Mouse (Mus musculus) bone marrow, adult 2 months (tissue): ENCODE data around the gene Hhatl. TPM values are rescaled to one million over a fixed set of nuclear protein-coding genes. Genes with fewer than 3 reads are reported as not detected.

ENCODE experiments used
- H3K27ac ChIP-seq: fragments of 200-500 bp; 2 replicates; pipeline ENCODE4 v1.5.1; 2012; ENCODE audit warnings: low read depth, mild to moderate bottlenecking, control low read depth, inconsistent platforms, low read length; ENCODE audit not compliant: control insufficient read depth, poor library complexity, insufficient read depth
- H3K4me1 ChIP-seq: fragments of 200-500 bp; 2 replicates; pipeline ENCODE4 v1.6.1; 2011; ENCODE audit warnings: low read length; ENCODE audit not compliant: control insufficient read depth, insufficient read depth
- H3K4me3 ChIP-seq: fragments of 200-500 bp; replicated peaks from 2 replicates; pipeline ENCODE3; 2011; ENCODE audit warnings: mild to moderate bottlenecking, low read depth, low read length, control low read depth; ENCODE audit not compliant: control insufficient read depth
- CTCF ChIP-seq: fragments of 200-500 bp; IDR thresholded peaks from 2 replicates; pipeline ENCODE4 v1.5.1; 2011; ENCODE audit warnings: low read length, control low read depth; ENCODE audit not compliant: control insufficient read depth, insufficient read depth
- POLR2A ChIP-seq: fragments of 200-500 bp; IDR thresholded peaks from 2 replicates; pipeline ENCODE4 v1.6.1; 2011; ENCODE audit warnings: low read depth, mild to moderate bottlenecking, control low read depth, low read length, borderline replicate concordance; ENCODE audit not compliant: control insufficient read depth
- WGBS: fragments of 180-500 bp; shearing (Covaris S2); methylation state at CpG from one replicate; pipeline ENCODE4 v1.1.7; 2018; 5-methylcytosine and 5-hydroxymethylcytosine counted together
- polyA plus RNA-seq: library from polyadenylated mRNA; stranded (reverse); fragments of >200 nt; gene quantifications from 2 replicates; pipeline ENCODE4 v1.2.4, GENCODE M21; 2011; ENCODE audit warnings: low replicate concordance; ENCODE audit not compliant: missing spikeins, insufficient read depth, insufficient read length

Gene Hhatl
- polyA plus RNA-seq, 1 experiment: not detected

DNA sequence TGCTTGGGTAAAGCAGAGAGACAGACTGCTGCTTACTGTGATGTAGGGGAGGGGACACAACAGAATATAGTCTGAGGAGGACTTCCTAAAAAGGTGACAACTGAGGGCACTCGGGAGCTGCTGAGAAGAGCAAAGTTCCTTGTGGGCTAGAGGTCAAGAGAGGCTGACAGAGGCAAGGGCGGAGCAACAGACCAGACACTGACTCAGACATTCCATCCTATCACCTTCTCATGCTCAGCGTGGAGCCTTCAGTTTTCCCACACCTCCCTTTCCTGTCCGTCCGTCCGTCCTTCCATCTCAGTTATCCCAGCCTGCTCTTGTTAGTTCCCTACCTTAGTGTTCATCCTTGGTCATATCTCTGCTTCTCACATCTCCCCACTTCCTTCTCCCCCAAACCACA lies 22.9 kb upstream of the Hhatl start:
- Histone ChIP-seq H3K27ac (no peak overlapping the region), H3K4me1 (no peaks in the 10 kb centered on the region), H3K4me3 (no peak overlapping the region)
- TF ChIP-seq CTCF (no peak), POLR2A (no peak)
- 31% methylated on average over 6 of the region's 6 CpGs for WGBS

DNA sequence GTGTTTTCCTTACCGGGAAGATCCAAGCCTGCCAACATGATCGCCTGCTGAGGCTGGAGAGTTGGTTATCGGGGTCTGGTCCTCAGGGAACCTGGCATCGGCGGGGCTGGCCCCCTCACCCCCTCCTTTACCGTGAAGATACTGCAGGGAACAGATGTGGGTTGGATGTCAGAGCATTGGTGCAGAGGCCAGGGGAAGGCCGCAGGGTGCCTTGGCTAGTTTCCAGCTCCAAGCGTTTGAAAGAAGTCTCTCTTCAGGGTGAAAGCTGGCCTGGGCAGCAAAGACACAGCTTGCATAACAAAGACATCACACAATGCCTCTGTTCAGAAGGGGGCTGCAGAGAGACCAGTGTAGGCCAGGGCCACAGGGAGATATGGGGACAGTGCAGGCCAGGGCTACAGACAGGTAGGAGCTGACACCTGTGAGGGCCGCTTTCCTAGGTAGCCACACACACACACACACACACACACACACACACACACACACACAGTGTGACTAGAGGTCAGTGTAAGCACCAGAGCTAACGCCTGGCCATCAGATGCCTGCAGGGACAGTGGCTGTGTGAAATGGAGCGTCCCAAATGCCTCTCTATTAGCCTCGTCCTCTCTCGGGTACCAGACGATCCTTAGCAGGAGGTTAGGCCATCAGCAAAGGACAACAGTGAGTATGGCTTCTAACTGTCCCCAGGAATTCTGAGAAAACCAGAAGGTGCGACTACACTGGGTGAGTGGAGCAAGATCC lies 17.9 kb upstream of the Hhatl start:
- Histone ChIP-seq H3K27ac (no peak overlapping the region), H3K4me1 (no peaks in the 10 kb centered on the region), H3K4me3 (no peak overlapping the region)
- 74% methylated on average over 15 of the region's 15 CpGs for WGBS
- TF ChIP-seq CTCF (no peak), POLR2A (no peak)

DNA sequence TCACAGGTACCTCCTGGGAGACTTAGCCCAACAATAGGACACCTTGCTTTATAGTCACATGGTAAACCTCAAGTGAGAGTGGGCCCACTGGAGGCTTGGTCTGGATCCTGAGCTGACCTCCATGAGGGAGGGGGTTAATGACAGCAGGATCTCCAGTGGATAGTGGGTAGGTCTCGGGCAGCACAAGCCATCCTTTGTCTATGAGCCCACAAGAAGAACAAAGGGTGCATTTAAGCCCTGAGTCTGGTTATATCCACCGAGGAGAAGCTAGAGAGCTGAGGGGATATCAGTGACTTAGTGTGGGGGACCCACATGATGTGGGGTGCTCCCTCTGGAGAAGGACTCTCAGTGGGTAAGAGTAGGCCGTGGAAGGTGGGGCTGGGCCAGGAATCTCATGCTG lies 16.2 kb upstream of the Hhatl start:
- Histone ChIP-seq H3K27ac (no peak overlapping the region), H3K4me1 (no peaks in the 10 kb centered on the region), H3K4me3 (no peak overlapping the region)
- WGBS: 80% methylated on average over 3 of the region's 3 CpGs
- TF ChIP-seq CTCF: no peak

DNA sequence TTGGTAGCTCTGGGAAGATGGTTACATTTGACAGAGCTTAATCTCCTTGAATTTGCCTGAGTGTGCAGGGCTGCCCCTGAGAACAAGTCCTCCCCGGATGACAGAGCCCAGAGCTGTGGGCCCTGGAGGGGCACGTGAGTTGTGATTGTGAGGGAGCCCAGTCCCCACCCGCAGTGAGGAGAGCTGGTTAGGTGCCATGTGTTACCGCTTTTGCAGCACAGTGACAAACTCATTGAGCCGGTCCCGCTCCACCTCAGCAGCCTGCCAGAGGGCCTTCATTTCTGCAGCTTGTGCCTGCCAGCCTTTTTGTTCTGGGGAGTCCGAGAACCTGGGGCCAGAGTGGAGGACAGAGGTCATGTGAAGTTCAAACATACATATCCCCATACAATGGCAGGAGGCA lies 15.6 kb upstream of the Hhatl start:
- Histone ChIP-seq H3K27ac (no peak overlapping the region), H3K4me3 (no peak overlapping the region), H3K4me1 (no peaks in the 10 kb centered on the region)
- 76% methylated on average over 7 of the region's 7 CpGs for WGBS
- no peak for TF ChIP-seq CTCF
- no peak for TF ChIP-seq POLR2A

DNA sequence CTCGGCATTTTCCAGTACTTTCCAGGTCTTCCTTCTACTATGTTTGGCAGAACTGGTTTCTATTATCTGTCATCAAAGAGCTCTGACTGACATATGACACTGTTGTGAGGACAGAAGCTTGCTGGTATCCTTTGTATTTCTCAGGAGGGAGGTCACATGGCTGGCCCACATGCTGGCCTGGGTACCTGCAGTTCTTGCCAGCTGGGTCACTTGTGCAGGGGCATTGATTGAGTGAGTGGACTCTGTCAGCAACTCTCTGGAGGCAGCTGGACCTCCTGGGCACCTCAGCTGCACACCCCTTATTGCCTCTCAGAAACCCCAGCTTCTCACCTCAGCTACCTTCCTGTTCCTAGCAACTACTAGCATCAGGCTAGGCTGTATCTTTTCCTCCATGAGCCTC lies 15.2 kb upstream of the Hhatl start:
- TF ChIP-seq CTCF (no peak), POLR2A (no peak)
- 89% methylated on average over 1 of the region's 1 CpGs for WGBS
- no peak overlapping the region for H3K4me3 ChIP-seq
- H3K4me1 ChIP-seq: no peaks in the 10 kb centered on the region
- no peak overlapping the region for H3K27ac ChIP-seq

DNA sequence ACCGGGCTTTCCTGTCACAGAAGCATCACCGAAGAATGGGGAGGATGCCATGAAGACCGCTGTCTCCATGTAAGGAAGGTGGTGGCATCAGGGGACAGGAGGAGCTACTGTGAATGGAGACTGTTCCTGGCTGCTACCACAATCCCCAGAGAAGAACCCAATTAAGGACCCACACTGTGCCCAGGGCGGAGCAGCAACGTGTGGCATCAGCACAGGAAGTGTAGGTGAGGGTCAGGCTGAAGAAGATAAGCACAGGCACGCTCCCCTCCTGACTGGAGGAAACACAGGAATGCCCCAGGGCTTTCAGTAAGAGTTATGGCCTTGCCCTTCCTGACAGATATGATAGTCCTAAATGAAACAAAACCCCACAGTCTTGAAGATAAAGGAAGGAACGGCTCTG lies 10.4 kb upstream of the Hhatl start:
- Histone ChIP-seq H3K4me1 (no peaks in the 10 kb centered on the region), H3K27ac (no peak overlapping the region), H3K4me3 (no peak overlapping the region)
- no peak for TF ChIP-seq POLR2A
- TF ChIP-seq CTCF: no peak
- WGBS: 39% methylated on average over 7 of the region's 7 CpGs

DNA sequence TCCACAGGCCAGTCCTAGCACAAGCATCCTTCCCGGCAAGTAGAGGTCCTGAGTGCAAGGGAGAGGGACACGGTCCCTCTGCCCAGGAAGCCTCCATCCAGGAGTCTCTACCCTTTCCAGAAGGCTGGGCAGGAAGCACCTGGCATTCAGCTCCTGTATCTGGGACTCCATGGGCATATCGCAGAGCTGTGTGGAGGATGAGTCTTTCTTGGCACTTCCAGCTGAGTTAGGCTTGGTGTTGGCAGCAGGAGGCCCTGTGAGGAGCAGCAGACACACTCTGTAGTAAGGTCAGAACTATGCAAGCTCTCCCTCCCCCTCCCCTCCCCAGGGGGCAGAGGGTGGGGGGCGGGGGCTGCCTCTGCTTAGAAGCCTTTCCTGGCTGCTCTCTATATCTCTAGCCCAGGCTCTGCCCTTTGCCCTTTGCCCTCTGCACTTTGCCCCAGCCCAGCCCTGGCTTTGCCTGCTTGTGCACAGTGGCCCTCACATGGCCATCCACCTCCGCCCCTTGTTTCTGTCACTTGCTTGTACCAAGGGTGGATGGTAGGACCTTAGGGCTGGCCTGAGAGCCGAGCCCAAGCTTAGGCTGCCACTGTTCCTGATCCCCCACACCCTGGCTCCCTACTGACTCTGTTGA lies 6.7 kb upstream of the Hhatl start:
- no peak for TF ChIP-seq CTCF
- no peak for TF ChIP-seq POLR2A
- no peak overlapping the region for H3K4me3 ChIP-seq
- H3K4me1 ChIP-seq: no peaks in the 10 kb centered on the region
- whole genome bisulfite sequencing: 78% methylated on average over 6 of the region's 6 CpGs
- H3K27ac ChIP-seq: no peak overlapping the region

DNA sequence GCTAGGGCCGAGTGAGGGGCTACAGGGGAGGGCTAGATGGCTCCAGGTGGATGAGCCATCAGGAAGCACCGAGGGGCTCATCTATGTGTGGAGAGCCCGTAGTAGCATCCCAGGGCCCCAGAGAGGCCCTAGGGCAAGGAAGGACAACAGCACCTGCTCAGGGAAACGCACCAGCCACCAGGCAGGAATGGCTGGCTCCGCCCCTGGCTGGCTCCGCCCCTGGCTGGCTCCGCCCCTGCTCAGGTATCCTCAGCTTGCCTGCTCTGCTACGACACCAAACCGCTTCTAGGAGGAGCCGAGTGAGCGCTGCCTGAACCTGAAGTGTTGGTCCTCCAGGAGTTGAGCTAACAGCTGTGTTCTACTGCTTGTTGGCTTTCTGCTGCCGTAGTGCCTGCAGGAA lies 5.4 kb upstream of the Hhatl start:
- Histone ChIP-seq H3K4me1 (no peaks in the 10 kb centered on the region), H3K4me3 (no peak overlapping the region), H3K27ac (no peak overlapping the region)
- TF ChIP-seq CTCF (no peak), POLR2A (no peak)
- 36% methylated on average over 12 of the region's 12 CpGs for WGBS
